Mouse (Mus musculus): ENCODE measurements at regions not wholly inside any gene's neighbourhood (a gene's known extent, or its start where the extent isn't known, plus 50 kb on each side); places are given as distances from the start of the nearest gene placed in this dataset.

GRCm38 (mm10) chr16:26235239-26235638 is 129.7 kb upstream of the P3h2 start:
- Histone ChIP-seq H3K27me3 (ENCODE audit: control insufficient read depth, insufficient read depth, low read length) (no peaks in the 10 kb centered on the region), H3K9ac (ENCODE audit: low read depth, low read length) (no peak overlapping the region), H3K4me3 (no peak overlapping the region), H3K79me2 (replicated peaks; ENCODE audit: control insufficient read depth, insufficient read depth, low read length) (no peaks in the 10 kb centered on the region), H3K27ac (no peak overlapping the region), H3K4me1 (ENCODE audit: control insufficient read depth, insufficient read depth, low read length) (no peaks in the 10 kb centered on the region), H3K36me3 (ENCODE audit: control insufficient read depth, insufficient read depth, low read length) (no peaks in the 10 kb centered on the region)
- no peak for DNase-seq
- intact Hi-C loops (cut with DNase I), result loop anchor here (2.0 to 10.0 kb wide), 3 partner anchors 136 to 1222 kb away; partner anchors contain the start of gene Cldn1
- TF ChIP-seq CTCF (IDR thresholded peaks at IDR 0.05), result no peak
- TF ChIP-seq EP300 (IDR thresholded peaks at IDR 0.05; ENCODE audit: insufficient read depth, low read depth, low read length), result no peak

GRCm38 (mm10) chr16:26234113-26234512 is 128.5 kb upstream of the P3h2 start:
- H3K4me3 ChIP-seq, result no peak overlapping the region
- H3K4me1 ChIP-seq (ENCODE audit: control insufficient read depth, insufficient read depth, low read length), result no peaks in the 10 kb centered on the region
- H3K9ac ChIP-seq (ENCODE audit: low read depth, low read length), result no peak overlapping the region
- no peak overlapping the region for H3K27ac ChIP-seq
- H3K79me2 ChIP-seq (replicated peaks; ENCODE audit: control insufficient read depth, insufficient read depth, low read length), result no peaks in the 10 kb centered on the region
- TF ChIP-seq EP300 (IDR thresholded peaks at IDR 0.05; ENCODE audit: insufficient read depth, low read depth, low read length), result 0 out of 2 replicates have a peak, but pooled peaks have one; percentile 19
- no peak for TF ChIP-seq POLR2A (IDR thresholded peaks at IDR 0.05; ENCODE audit: insufficient read depth, low read depth, low read length)
- TF ChIP-seq CTCF (IDR thresholded peaks at IDR 0.05), result peak; percentile 79
- H3K27me3 ChIP-seq (ENCODE audit: control insufficient read depth, insufficient read depth, low read length), result no peaks in the 10 kb centered on the region
- intact Hi-C loops (cut with DNase I), result loop anchor here (2.0 to 10.0 kb wide), 3 partner anchors 137 to 908 kb away; partner anchors contain the start of gene Cldn1
- no peaks in the 10 kb centered on the region for H3K36me3 ChIP-seq (ENCODE audit: control insufficient read depth, insufficient read depth, low read length)
- WGBS, result 7% methylated on average over 3 of the region's 3 CpGs
- peak; percentile 41 to 60 for DNase-seq

GRCm38 (mm10) chr16:26231110-26231509 is 125.5 kb upstream of the P3h2 start:
- WGBS, result 91% methylated on average over 1 of the region's 1 CpGs
- no peaks in the 10 kb centered on the region for H3K79me2 ChIP-seq (replicated peaks; ENCODE audit: control insufficient read depth, insufficient read depth, low read length)
- H3K27me3 ChIP-seq (ENCODE audit: control insufficient read depth, insufficient read depth, low read length), result no peaks in the 10 kb centered on the region
- intact Hi-C loops (cut with DNase I), result loop anchor here (5.0 to 10.0 kb wide), 2 partner anchors 264 to 911 kb away; no protein-coding TSS in a partner anchor
- TF ChIP-seq EP300 (IDR thresholded peaks at IDR 0.05; ENCODE audit: insufficient read depth, low read depth, low read length), result no peak
- no peak for TF ChIP-seq CTCF (IDR thresholded peaks at IDR 0.05)
- TF ChIP-seq POLR2A (IDR thresholded peaks at IDR 0.05; ENCODE audit: insufficient read depth, low read depth, low read length), result no peak
- DNase-seq, result no peak
- H3K4me1 ChIP-seq (ENCODE audit: control insufficient read depth, insufficient read depth, low read length), result no peaks in the 10 kb centered on the region
- no peak overlapping the region for H3K9ac ChIP-seq (ENCODE audit: low read depth, low read length)
- no peak overlapping the region for H3K4me3 ChIP-seq
- H3K27ac ChIP-seq, result no peak overlapping the region
- no peaks in the 10 kb centered on the region for H3K36me3 ChIP-seq (ENCODE audit: control insufficient read depth, insufficient read depth, low read length)

GRCm38 (mm10) chr16:26211418-26211817 is 105.8 kb upstream of the P3h2 start:
- no peaks in the 10 kb centered on the region for H3K27me3 ChIP-seq (ENCODE audit: control insufficient read depth, insufficient read depth, low read length)
- TF ChIP-seq CTCF (IDR thresholded peaks at IDR 0.05), result no peak
- TF ChIP-seq POLR2A (IDR thresholded peaks at IDR 0.05; ENCODE audit: insufficient read depth, low read depth, low read length), result no peak
- TF ChIP-seq EP300 (IDR thresholded peaks at IDR 0.05; ENCODE audit: insufficient read depth, low read depth, low read length), result no peak
- H3K4me3 ChIP-seq, result no peak overlapping the region
- DNase-seq, result no peak
- H3K79me2 ChIP-seq (replicated peaks; ENCODE audit: control insufficient read depth, insufficient read depth, low read length), result no peaks in the 10 kb centered on the region
- whole genome bisulfite sequencing, result 45% methylated on average over 3 of the region's 3 CpGs
- H3K9ac ChIP-seq (ENCODE audit: low read depth, low read length), result no peak overlapping the region
- intact Hi-C loops (cut with DNase I), result no loop called here
- H3K27ac ChIP-seq, result no peak overlapping the region
- no peaks in the 10 kb centered on the region for H3K4me1 ChIP-seq (ENCODE audit: control insufficient read depth, insufficient read depth, low read length)
- no peaks in the 10 kb centered on the region for H3K36me3 ChIP-seq (ENCODE audit: control insufficient read depth, insufficient read depth, low read length)

DNA sequence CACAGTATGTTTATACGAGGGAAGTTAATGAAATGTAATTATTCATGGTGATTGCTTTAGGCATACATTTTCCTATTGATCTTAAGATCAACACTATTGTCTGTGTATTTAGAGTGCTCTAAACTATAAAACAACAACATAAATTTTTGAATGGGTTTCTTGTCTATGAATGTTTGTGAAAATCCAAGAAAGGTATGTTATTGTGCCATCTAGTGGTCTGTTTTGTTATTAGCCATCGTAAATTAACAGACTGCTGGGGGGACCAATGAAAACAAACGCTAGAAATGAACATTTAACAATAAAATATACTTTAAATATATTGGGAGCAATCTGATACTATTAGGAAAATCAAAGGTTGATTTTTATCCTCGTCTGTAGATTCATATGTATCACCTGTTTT is 93.5 kb upstream of the P3h2 start:
- intact Hi-C loops (cut with DNase I), result loop anchor here (1.0 to 2.0 kb wide), 2 partner anchors 176 to 232 kb away; no protein-coding TSS in a partner anchor
- no peak overlapping the region for H3K27ac ChIP-seq
- H3K27me3 ChIP-seq (ENCODE audit: control insufficient read depth, insufficient read depth, low read length), result no peaks in the 10 kb centered on the region
- 10% methylated on average over 4 of the region's 4 CpGs for WGBS
- no peak for DNase-seq
- H3K79me2 ChIP-seq (replicated peaks; ENCODE audit: control insufficient read depth, insufficient read depth, low read length), result no peaks in the 10 kb centered on the region
- no peaks in the 10 kb centered on the region for H3K36me3 ChIP-seq (ENCODE audit: control insufficient read depth, insufficient read depth, low read length)
- TF ChIP-seq POLR2A (IDR thresholded peaks at IDR 0.05; ENCODE audit: insufficient read depth, low read depth, low read length) (no peak), CTCF (IDR thresholded peaks at IDR 0.05) (peak; percentile 89)
- no peak overlapping the region for H3K4me3 ChIP-seq
- no peak overlapping the region for H3K9ac ChIP-seq (ENCODE audit: low read depth, low read length)
- no peaks in the 10 kb centered on the region for H3K4me1 ChIP-seq (ENCODE audit: control insufficient read depth, insufficient read depth, low read length)

- H3K27ac ChIP-seq, result no peak overlapping the region
- no peaks in the 10 kb centered on the region for H3K79me2 ChIP-seq (replicated peaks; ENCODE audit: control insufficient read depth, insufficient read depth, low read length)
- no peaks in the 10 kb centered on the region for H3K36me3 ChIP-seq (ENCODE audit: control insufficient read depth, insufficient read depth, low read length)
- no peak for DNase-seq
- intact Hi-C loops (cut with DNase I), result no loop called here
- H3K4me1 ChIP-seq (ENCODE audit: control insufficient read depth, insufficient read depth, low read length), result no peaks in the 10 kb centered on the region
- no peak overlapping the region for H3K4me3 ChIP-seq
- no peak for TF ChIP-seq EP300 (IDR thresholded peaks at IDR 0.05; ENCODE audit: insufficient read depth, low read depth, low read length)
- TF ChIP-seq POLR2A (IDR thresholded peaks at IDR 0.05; ENCODE audit: insufficient read depth, low read depth, low read length), result no peak
- TF ChIP-seq CTCF (IDR thresholded peaks at IDR 0.05), result no peak
- no peak overlapping the region for H3K9ac ChIP-seq (ENCODE audit: low read depth, low read length)
- H3K27me3 ChIP-seq (ENCODE audit: control insufficient read depth, insufficient read depth, low read length), result no peaks in the 10 kb centered on the region
Measured at GRCm38 (mm10) chr16:26196345-26196744, 90.8 kb upstream of the P3h2 start.

Data from heart, adult 2 months (tissue).